In the genomic region with DNA sequence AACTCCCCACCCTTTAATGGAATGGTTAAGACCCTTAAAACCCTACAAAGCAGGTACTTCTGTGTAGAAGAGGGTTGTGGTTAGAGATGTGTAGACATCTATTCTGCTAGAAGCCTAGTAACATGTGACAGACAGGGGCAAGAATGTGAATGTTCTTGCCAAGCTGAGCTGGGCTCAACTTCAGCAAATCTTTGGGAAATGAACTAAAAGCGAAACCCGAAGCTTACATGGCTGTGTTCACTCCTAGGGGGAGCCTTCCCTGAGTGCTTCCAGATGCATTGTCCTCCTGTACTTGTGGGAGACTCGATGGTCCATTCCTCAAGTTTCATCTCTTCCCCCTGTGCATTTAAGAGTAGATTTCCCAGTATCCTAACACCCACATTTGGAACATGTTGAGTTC, we compare ENCODE assay signal across 24 mouse cellular contexts.
DNase-seq lines count a peak whose midpoint lies in the region; ATAC-seq and TF ChIP-seq lines count a peak whose summit lies in the region.
"Had no signal": no experiment of that assay in that cellular context is flagged by ENCODE, and none has a peak within 500 bp of the region (broad histone marks: within the 10 kb centered on the region; RNA-seq: fewer than 3 reads in every experiment).

No protein-coding gene starts in this region.

- no peak for TF ChIP-seq CTCF in lung, postnatal 0 days (IDR thresholded peaks at IDR 0.05)

- no peak overlapping the region for H3K4me3 ChIP-seq in lung, postnatal 0 days (ENCODE audit: low read depth, low read length)
- H3K4me3 ChIP-seq: embryonic facial prominence, embryonic 15.5 days; forebrain, embryonic 10.5 days; heart, embryonic 15.5 days; layer of hippocampus, adult 2 months; midbrain, embryonic 12.5 days; neural tube, embryonic 12.5 days had no signal

- intact Hi-C loops in gastrocnemius, postnatal 14 days (cut with DNase I; ENCODE audit: low total_unique reads): no loop called here

- no peak overlapping the region for H3K27ac ChIP-seq in lung, postnatal 0 days (ENCODE audit: low read length)
- H3K27ac ChIP-seq: embryonic facial prominence, embryonic 15.5 days; forebrain, embryonic 10.5 days; heart, embryonic 15.5 days; layer of hippocampus, adult 2 months; midbrain, embryonic 12.5 days; neural tube, embryonic 12.5 days had no signal

- no peak overlapping the region for H3K9ac ChIP-seq in lung, postnatal 0 days (replicated peaks; ENCODE audit: low read depth)
- H3K9ac ChIP-seq: embryonic facial prominence, embryonic 15.5 days; forebrain, postnatal 0 days; heart, embryonic 15.5 days; liver, postnatal 0 days; midbrain, embryonic 12.5 days; neural tube, embryonic 12.5 days had no signal

- no peaks in the 10 kb centered on the region for H3K27me3 ChIP-seq in lung, postnatal 0 days (replicated peaks; ENCODE audit: insufficient read depth, low read length)
- H3K27me3 ChIP-seq: embryonic facial prominence, embryonic 15.5 days; heart, embryonic 15.5 days; midbrain, embryonic 12.5 days; neural tube, embryonic 12.5 days had no signal

- H3K9me3 ChIP-seq in lung, postnatal 0 days (ENCODE audit: low read length): no peaks in the 10 kb centered on the region
- H3K9me3 ChIP-seq: embryonic facial prominence, embryonic 15.5 days; forebrain, embryonic 10.5 days; heart, embryonic 15.5 days; midbrain, embryonic 12.5 days; neural tube, embryonic 12.5 days had no signal

- ATAC-seq in lung, postnatal 0 days: no peak
- ATAC-seq in CD4-positive, CD25-positive, alpha-beta regulatory T cell, adult 4 months: no peak
- ATAC-seq: forebrain, postnatal 0 days; liver, postnatal 0 days had no signal

- peak; percentile 48 for DNase-seq in gastrocnemius, adult 18-20 months (ENCODE audit: low spot score)
- no peak for DNase-seq in gastrocnemius, postnatal 10 days
- DNase-seq in lung, postnatal 10 days: peak; percentile 8
- no peak for DNase-seq in lung, postnatal 0 days (ENCODE audit: low spot score)
- peak; percentile 26 for DNase-seq in gastrocnemius, postnatal 14 days
- no peak for DNase-seq in cerebellum, adult 9-11 months
- DNase-seq in cerebellum, adult 9-10 months: no peak
- DNase-seq: adrenal gland, adult 2 months; cerebellum, adult 8-10 months; forebrain, postnatal 0 days; kidney, adult 18-20 months; kidney, postnatal 10 days; layer of hippocampus, postnatal 36 days; liver, postnatal 0 days; spleen, adult 18-20 months; thymus, adult 18-20 months; thymus, postnatal 4 days had no signal

- no peaks in the 10 kb centered on the region for H3K36me3 ChIP-seq in lung, postnatal 0 days (ENCODE audit: insufficient read depth, low read length)
- H3K36me3 ChIP-seq: heart, embryonic 15.5 days had no signal

- WGBS in lung, postnatal 0 days: 68% methylated on average over 3 of the region's 3 CpGs

- TF ChIP-seq EP300 in lung, postnatal 0 days (IDR thresholded peaks at IDR 0.05): no peak

- H3K4me1 ChIP-seq in lung, postnatal 0 days (ENCODE audit: insufficient read depth, low read depth, low read length): no peaks in the 10 kb centered on the region
- H3K4me1 ChIP-seq: embryonic facial prominence, embryonic 15.5 days; heart, embryonic 15.5 days; neural tube, embryonic 12.5 days had no signal

- no peak overlapping the region for H3K4me2 ChIP-seq in lung, postnatal 0 days (replicated peaks; ENCODE audit: low read depth, low read length)
- H3K4me2 ChIP-seq: embryonic facial prominence, embryonic 15.5 days; heart, embryonic 15.5 days; midbrain, embryonic 12.5 days; neural tube, embryonic 12.5 days had no signal

Comparison
In these comparisons a context has a peak if more than half of its experiments do, and no peak if none do; other contexts are left out.
1. DNase-seq: peak in gastrocnemius, adult 18-20 months (single experiment), lung, postnatal 10 days (single experiment) and gastrocnemius, postnatal 14 days (single experiment); none in gastrocnemius, postnatal 10 days (single experiment), lung, postnatal 0 days (single experiment), cerebellum, adult 9-11 months (single experiment) and cerebellum, adult 9-10 months (single experiment).